Mouse (Mus musculus): ENCODE results near the gene Prss28. TPM values are rescaled to one million over a fixed set of nuclear protein-coding genes. Genes with fewer than 3 reads are reported as not detected.

Prss28 gene
- polyA plus RNA-seq (2021; fragmentation: Nextera tagmentation): not detected in 2 replicates
- long read RNA-seq, experiment 1: 0 reads
- long read RNA-seq, experiment 2: 0 reads

GRCm38 (mm10) chr17:25308346-25308745 is at the start of gene Prss28:
Gene Prss28, plus strand, starts transcription at chr17:25308646.

GRCm38 (mm10) chr17:25274571-25275346 is 33.7 kb upstream of the Prss28 start, which contains the start of gene Ube2i:
Gene Ube2i, minus strand, starts transcription at chr17:25274622.

GRCm38 (mm10) chr17:25298094-25298493 is 10.4 kb upstream of the Prss28 start, which contains the start of gene Prss34:
Gene Prss34, plus strand, starts transcription at chr17:25298394.

GRCm38 (mm10) chr17:25318354-25318753 is 9.9 kb downstream of the Prss28 start, which contains the start of gene Prss29:
Gene Prss29, plus strand, starts transcription at chr17:25318654.

GRCm38 (mm10) chr17:25345462-25345861 is 37.0 kb downstream of the Prss28 start, which contains the start of gene Tpsab1:
Gene Tpsab1, minus strand, starts transcription at chr17:25345562.

Other genes with a start within 250 kb of the Prss28 start
- 12.0 and 13.3 TPM in 2 replicates for gene Tmem204, start 225.1 kb upstream of the Prss28 start, polyA plus RNA-seq (2021; fragmentation: Nextera tagmentation)
- gene Telo2, start 192.7 kb upstream of the Prss28 start, polyA plus RNA-seq (2021; fragmentation: Nextera tagmentation): 7.1 and 7.9 TPM in 2 replicates
- not detected in 2 replicates for gene Ptx4, start 187.9 kb upstream of the Prss28 start, polyA plus RNA-seq (2021; fragmentation: Nextera tagmentation)
- 25.3 and 35.1 TPM in 2 replicates for gene Clcn7, start 175.3 kb upstream of the Prss28 start, polyA plus RNA-seq (2021; fragmentation: Nextera tagmentation)
- gene Ccdc154, start 146.2 kb upstream of the Prss28 start, polyA plus RNA-seq (2021; fragmentation: Nextera tagmentation): not detected in 2 replicates
- gene Gm38655, start 133.2 kb upstream of the Prss28 start, polyA plus RNA-seq (2021; fragmentation: Nextera tagmentation): not detected in 2 replicates
- gene BC003965, start 124.1 kb upstream of the Prss28 start, polyA plus RNA-seq (2021; fragmentation: Nextera tagmentation): 22.1 and 26.2 TPM in 2 replicates
- 11.8 and 14.0 TPM in 2 replicates for gene Unkl, start 120.2 kb upstream of the Prss28 start, polyA plus RNA-seq (2021; fragmentation: Nextera tagmentation)
- gene Gnptg, start 68.5 kb upstream of the Prss28 start, polyA plus RNA-seq (2021; fragmentation: Nextera tagmentation): 112 and 121 TPM in 2 replicates
- 51.9 and 58.2 TPM in 2 replicates for gene Tsr3, start 68.5 kb upstream of the Prss28 start, polyA plus RNA-seq (2021; fragmentation: Nextera tagmentation)
- 3.1 and 5.1 TPM in 2 replicates for gene Baiap3, start 52.3 kb upstream of the Prss28 start, polyA plus RNA-seq (2021; fragmentation: Nextera tagmentation)
- gene Ube2i, start 34.0 kb upstream of the Prss28 start, polyA plus RNA-seq (2021; fragmentation: Nextera tagmentation): 202 and 227 TPM in 2 replicates
- gene Prss34, start 10.3 kb upstream of the Prss28 start, polyA plus RNA-seq (2021; fragmentation: Nextera tagmentation): not detected in 2 replicates
- not detected in 2 replicates for gene Prss29, start 10.0 kb downstream of the Prss28 start, polyA plus RNA-seq (2021; fragmentation: Nextera tagmentation)
- not detected in 2 replicates for gene Tpsab1, start 36.9 kb downstream of the Prss28 start, polyA plus RNA-seq (2021; fragmentation: Nextera tagmentation)
- gene Tpsb2, start 57.7 kb downstream of the Prss28 start, polyA plus RNA-seq (2021; fragmentation: Nextera tagmentation): not detected in 2 replicates
- gene Tpsg1, start 60.6 kb downstream of the Prss28 start, polyA plus RNA-seq (2021; fragmentation: Nextera tagmentation): not detected in 2 replicates
- 7.7 and 8.6 TPM in 2 replicates for gene Cacna1h, start 125.1 kb downstream of the Prss28 start, polyA plus RNA-seq (2021; fragmentation: Nextera tagmentation)
- 0.15 and 0.77 TPM in 2 replicates for gene Tekt4, start 146.0 kb downstream of the Prss28 start, polyA plus RNA-seq (2021; fragmentation: Nextera tagmentation)
- 0.23 and 0.34 TPM in 2 replicates for gene Sstr5, start 188.6 kb downstream of the Prss28 start, polyA plus RNA-seq (2021; fragmentation: Nextera tagmentation)

Measured in left cerebral cortex, adult 6 months (tissue).